Mouse (Mus musculus) liver, embryonic 14.5 days (tissue): ENCODE data around the gene Gm49337. TPM values are rescaled to one million over a fixed set of nuclear protein-coding genes. Genes with fewer than 3 reads are reported as not detected.

ENCODE experiments used
- ATAC-seq: fragments of 200-750 bp; cut with Nextera tagmentation; 2 replicates; pipeline ENCODE4 v1.8.0; 2017; ENCODE audit warnings: moderate number of reproducible peaks, mild to moderate bottlenecking, moderate library complexity; ENCODE audit not compliant: insufficient read depth
- DNase-seq, 3 experiments: peaks; one replicate each; pipeline ENCODE4 v3.0.0-alpha.2; 2012 to 2013; ENCODE audit warnings: low read depth in 3 of 3, low spot score in 3 of 3
- H3K27ac ChIP-seq: fragments of 300-500 bp; sonication (generic); 2 replicates; pipeline ENCODE4 v1.5.1; 2014; ENCODE audit warnings: moderate library complexity, mild to moderate bottlenecking, control low read depth, inconsistent platforms
- H3K27me3 ChIP-seq: fragments of 300-500 bp; sonication (generic); 2 replicates; pipeline ENCODE4 v1.6.1; 2014; ENCODE audit warnings: mild to moderate bottlenecking, low read length, moderate library complexity; ENCODE audit not compliant: control insufficient read depth, insufficient read depth
- H3K36me3 ChIP-seq: fragments of 300-500 bp; sonication (generic); replicated peaks from 2 replicates; pipeline ENCODE4 v1.6.1; 2014; ENCODE audit warnings: low read depth; ENCODE audit not compliant: control insufficient read depth, insufficient read depth
- H3K4me1 ChIP-seq, 2 experiments: fragments of 200-500 bp in 1 of 2; fragments of 300-500 bp in 1 of 2; sonication (generic) in 1 of 2; replicated peaks; 2 replicates each; pipeline ENCODE4 v1.6.1; 2012 to 2014; ENCODE audit warnings: antibody characterized with exemption in 1 of 2, inconsistent platforms in 1 of 2, low read length in 1 of 2; ENCODE audit not compliant: control insufficient read depth in 2 of 2, insufficient read depth in 2 of 2
- H3K4me2 ChIP-seq: fragments of 300-500 bp; sonication (generic); 2 replicates; pipeline ENCODE4 v1.6.1; 2014; ENCODE audit warnings: low read depth, mild to moderate bottlenecking, control low read depth, moderate library complexity
- H3K4me3 ChIP-seq, 2 experiments: fragments of 200-500 bp in 1 of 2; fragments of 300-500 bp in 1 of 2; sonication (generic) in 1 of 2; 2 replicates each; pipeline ENCODE4 v1.5.1; 2012 to 2014; ENCODE audit warnings: low read depth in 2 of 2, low read length in 2 of 2, mild to moderate bottlenecking in 2 of 2, control low read depth in 1 of 2, inconsistent platforms in 1 of 2, moderate library complexity in 1 of 2; ENCODE audit not compliant: insufficient read depth in 1 of 2
- H3K9ac ChIP-seq: fragments of 300-500 bp; sonication (generic); replicated peaks from 2 replicates; pipeline ENCODE4 v1.6.1; 2014; ENCODE audit warnings: mild to moderate bottlenecking, control low read depth, moderate library complexity
- H3K9me3 ChIP-seq: fragments of 300-500 bp; sonication (generic); 2 replicates; pipeline ENCODE4 v1.6.1; 2016; ENCODE audit warnings: low read length, mixed read lengths; ENCODE audit not compliant: control insufficient read depth
- CTCF ChIP-seq: IDR thresholded peaks from 2 replicates; pipeline ENCODE4 v1.5.1; 2016; ENCODE audit warnings: antibody characterized with exemption, low read depth, control low read depth
- EP300 ChIP-seq: IDR thresholded peaks from 2 replicates; pipeline ENCODE4 v1.6.1; 2016; ENCODE audit warnings: antibody characterized with exemption, low read depth
- WGBS: fragments of 180-500 bp; shearing (Covaris S2); extraction: QIAGEN DNeasy Blood & Tissue Kit; methylation state at CpG from one replicate; pipeline ENCODE4 v1.1.7; 2014; ENCODE audit not compliant: insufficient replicate concordance; 5-methylcytosine and 5-hydroxymethylcytosine counted together
- polyA plus RNA-seq, 2 experiments: library from polyadenylated mRNA; depleted of rRNA in 1 of 2; stranded (reverse) in 1 of 2; unstranded in 1 of 2; fragments of >200 nt; fragmentation: Nextera tagmentation in 1 of 2; extraction: Ambion mirVana in 1 of 2; gene quantifications; 2 replicates each; pipeline versions ENCODE4 v1.2.1 to v1.2.3; 2012 to 2014

Gene Gm49337
- polyA plus RNA-seq, 2 experiments, result not detected

GRCm38 (mm10) chr4:116175711-116176542, 2.7 kb downstream of the Gm49337 start:
- Histone ChIP-seq H3K27me3 (no peaks in the 10 kb centered on the region), H3K27ac (no peak overlapping the region), H3K9me3 (no peaks in the 10 kb centered on the region), H3K36me3 (no peaks in the 10 kb centered on the region), H3K4me3 (no peak overlapping the region), H3K4me1 (peaks cover 18 to 24% of the 10 kb centered on the region in 2 experiments), H3K9ac (no peak overlapping the region), H3K4me2 (peak overlapping the region; percentile 40)
- peak; percentile 87 for ATAC-seq
- DNase-seq, result peak; percentile 26 to 59 (median 37)
- TF ChIP-seq EP300 (peak; percentile 66), CTCF (no peak)
- 18% methylated on average over 7 of the region's 7 CpGs for whole genome bisulfite sequencing

- Histone ChIP-seq H3K4me3 (no peak overlapping the region), H3K9ac (no peak overlapping the region), H3K27ac (no peak overlapping the region), H3K36me3 (no peaks in the 10 kb centered on the region), H3K4me2 (peak overlapping the region; percentile 40), H3K9me3 (no peaks in the 10 kb centered on the region), H3K4me1 (peaks cover 18 to 24% of the 10 kb centered on the region in 2 experiments), H3K27me3 (no peaks in the 10 kb centered on the region; the same call in 1 of the 2 replicates)
- no peak for DNase-seq
- 6% methylated on average over 10 of the region's 10 CpGs for WGBS
- TF ChIP-seq CTCF (no peak), EP300 (no peak)
- ATAC-seq, result no peak
Measured at GRCm38 (mm10) chr4:116176543-116176988, 3.4 kb downstream of the Gm49337 start.

GRCm38 (mm10) chr4:116177140-116177539, 4.0 kb downstream of the Gm49337 start:
- H3K4me1 ChIP-seq, result peaks cover 18 to 24% of the 10 kb centered on the region in 2 experiments
- peak overlapping the region; percentile 40 for H3K4me2 ChIP-seq
- ATAC-seq (no peak), DNase-seq (no peak)
- H3K9ac ChIP-seq, result no peak overlapping the region
- no peak overlapping the region for H3K27ac ChIP-seq
- no peak for TF ChIP-seq CTCF
- no peak for TF ChIP-seq EP300
- H3K4me3 ChIP-seq, result no peak overlapping the region
- no peaks in the 10 kb centered on the region for H3K36me3 ChIP-seq
- WGBS, result 24% methylated on average over 5 of the region's 5 CpGs
- H3K27me3 ChIP-seq, result no peaks in the 10 kb centered on the region; the same call in 1 of the 2 replicates
- H3K9me3 ChIP-seq, result no peaks in the 10 kb centered on the region

GRCm38 (mm10) chr4:116182079-116182478, 8.9 kb downstream of the Gm49337 start:
- 42% methylated on average over 3 of the region's 3 CpGs for WGBS
- no peaks in the 10 kb centered on the region for H3K9me3 ChIP-seq
- TF ChIP-seq EP300, result no peak
- no peak for TF ChIP-seq CTCF

GRCm38 (mm10) chr4:116182745-116183144, 9.6 kb downstream of the Gm49337 start:
- H3K4me2 ChIP-seq, result no peak overlapping the region
- H3K4me1 ChIP-seq, result no peaks in the 10 kb centered on the region
- peaks cover 9% of the 10 kb centered on the region for H3K27me3 ChIP-seq
- H3K9me3 ChIP-seq, result no peaks in the 10 kb centered on the region
- no peak overlapping the region for H3K9ac ChIP-seq
- H3K4me3 ChIP-seq, result no peak overlapping the region
- H3K27ac ChIP-seq, result no peak overlapping the region
- TF ChIP-seq CTCF (no peak), EP300 (no peak)
- DNase-seq (no peak), ATAC-seq (no peak)
- no peaks in the 10 kb centered on the region for H3K36me3 ChIP-seq
- 24% methylated on average over 12 of the region's 12 CpGs for WGBS

More at GRCm38 (mm10) chr4:116182079-116182478, 8.9 kb downstream of the Gm49337 start:
- Histone ChIP-seq H3K4me2 (no peak overlapping the region), H3K4me3 (no peak overlapping the region), H3K36me3 (no peaks in the 10 kb centered on the region), H3K27me3 (peaks cover 9% of the 10 kb centered on the region), H3K4me1 (peaks cover 0 to 3% of the 10 kb centered on the region in 2 experiments; a peak in 2 of 4 replicates), H3K27ac (no peak overlapping the region), H3K9ac (no peak overlapping the region)
- DNase-seq, result no peak
- ATAC-seq, result no peak
